8 mouse cellular contexts compared by ENCODE assay signal in genomic region chr12:80922869-80923268, GRCm38 (mm10). TPM values are rescaled to one million over a fixed set of nuclear protein-coding genes. Genes with fewer than 3 reads are reported as not detected.
DNase-seq lines count a peak whose midpoint lies in the region; ATAC-seq lines count a peak whose summit lies in the region.

No protein-coding gene starts in this region.

- peaks cover 11% of the 10 kb centered on the region; the same call in 1 of the 2 replicates for H3K4me1 ChIP-seq in heart, embryonic 10.5 days
- H3K4me1 ChIP-seq in intestine, embryonic 14.5 days (replicated peaks; ENCODE audit: control insufficient read depth, insufficient read depth, low read length) = 0 out of 2 replicates have a peak, but pooled peaks cover 3% of the 10 kb centered on the region

- intact Hi-C loops in heart, postnatal 14 days (cut with DNase I) = no loop called here

- H3K27ac ChIP-seq in heart, embryonic 10.5 days = no peak overlapping the region; the same call in 1 of the 2 replicates
- no peak overlapping the region for H3K27ac ChIP-seq in intestine, embryonic 14.5 days (ENCODE audit: low read depth)

- peak; percentile 73 for ATAC-seq in intestine, embryonic 14.5 days (replicated peaks; ENCODE audit: low FRiP score, low TSS enrichment, low read depth)

- H3K27me3 ChIP-seq in heart, embryonic 10.5 days (ENCODE audit: insufficient read depth, poor library complexity, severe bottlenecking) = peaks cover 7% of the 10 kb centered on the region; the same call in 1 of the 2 replicates
- no peaks in the 10 kb centered on the region for H3K27me3 ChIP-seq in intestine, embryonic 14.5 days (replicated peaks; ENCODE audit: control insufficient read depth, insufficient read depth, low read length)

- no peaks in the 10 kb centered on the region for H3K9me3 ChIP-seq in heart, embryonic 10.5 days
- no peaks in the 10 kb centered on the region for H3K9me3 ChIP-seq in intestine, embryonic 14.5 days (ENCODE audit: control insufficient read depth, low read length)

- DNase-seq in heart, embryonic 10.5 days (ENCODE audit: low spot score) = no peak
- DNase-seq in heart, postnatal 14 days = no peak
- DNase-seq in ES-CJ7 (ENCODE audit: low read depth, low spot score) (peak; percentile 85), adipocyte (ENCODE audit: low spot score) (no peak)
- DNase-seq in intestine, embryonic 14.5 days (ENCODE audit: low spot score) = peak; percentile 57
- DNase-seq in lung, postnatal 36 days = peak; percentile 51
- no peak for DNase-seq in adrenal gland, postnatal 25 days
- no peak for DNase-seq in urinary bladder, adult 2 months (ENCODE audit: low spot score)

- peak overlapping the region; percentile 37 for H3K4me2 ChIP-seq in intestine, embryonic 14.5 days (ENCODE audit: low read length)

- WGBS in heart, embryonic 10.5 days = 5% methylated on average over 7 of the region's 7 CpGs
- WGBS in intestine, embryonic 14.5 days = 4% methylated on average over 7 of the region's 7 CpGs

- no peaks in the 10 kb centered on the region for H3K36me3 ChIP-seq in heart, embryonic 10.5 days
- no peaks in the 10 kb centered on the region for H3K36me3 ChIP-seq in intestine, embryonic 14.5 days (ENCODE audit: control insufficient read depth, insufficient read depth, low read length)

- no peak overlapping the region for H3K9ac ChIP-seq in intestine, embryonic 14.5 days (ENCODE audit: low read length)

- peak overlapping the region; percentile 39 for H3K4me3 ChIP-seq in heart, embryonic 10.5 days
- peak overlapping the region; percentile 3; the same call in 1 of the 2 replicates for H3K4me3 ChIP-seq in intestine, embryonic 14.5 days (ENCODE audit: low read depth, low read length)

RNA-seq across cellular contexts. Expression of gene Srsf5, which starts 22.4 kb away (rescaled TPM):
- 386 and 404 TPM in 2 replicates for polyA plus RNA-seq in heart, embryonic 10.5 days (2016; fragmentation: Nextera tagmentation; extraction: Ambion mirVana)
- 100 to 1,000 TPM; 146 to 212 TPM for total RNA-seq in heart, postnatal 14 days (2021)
- polyA plus RNA-seq in intestine, embryonic 14.5 days (2014; fragmentation: Nextera tagmentation; extraction: Ambion mirVana) = 350 and 386 TPM in 2 replicates
- 378 and 500 TPM in 2 replicates for total RNA-seq in adrenal gland, postnatal 25 days (2021)
- polyA plus RNA-seq in urinary bladder, adult 2 months (2012; rRNA removed) = 768 and 950 TPM in 2 replicates

RNA-seq across cellular contexts. Expression of gene Slc10a1, which starts 45.6 kb away (rescaled TPM):
- 0.55 and 0.58 TPM in 2 replicates for polyA plus RNA-seq in heart, embryonic 10.5 days (2016; fragmentation: Nextera tagmentation; extraction: Ambion mirVana)
- not detected for total RNA-seq in heart, postnatal 14 days (2021)
- 0.50 and 0.74 TPM in 2 replicates for polyA plus RNA-seq in intestine, embryonic 14.5 days (2014; fragmentation: Nextera tagmentation; extraction: Ambion mirVana)
- 6.0 TPM in 1 of 2 replicates, not detected in the other for total RNA-seq in adrenal gland, postnatal 25 days (2021)
- not detected in 2 replicates for polyA plus RNA-seq in urinary bladder, adult 2 months (2012; rRNA removed)

Comparison
In these comparisons a context has a peak if more than half of its experiments do, and no peak if none do; other contexts are left out.
1. DNase-seq: peak in ES-CJ7 (single experiment), intestine, embryonic 14.5 days (single experiment) and lung, postnatal 36 days (single experiment); none in heart, embryonic 10.5 days (single experiment), heart, postnatal 14 days (0 of 2), adrenal gland, postnatal 25 days (single experiment), urinary bladder, adult 2 months (single experiment) and adipocyte (single experiment).